Mouse (Mus musculus) MEL-GATA-1-ER (cell line): ENCODE results near the gene Ispd.
A peak's percentile ranks its signal among the peaks of the same experiment; 100 is the strongest.

Source experiments
- DNase-seq: peaks from one replicate; pipeline ENCODE4 v3.0.0-alpha.2; 2012; ENCODE audit warnings: low read depth; ENCODE audit errors: extremely low read depth

The Ispd gene

GRCm38 (mm10) chr12:36708810-36709209, 327.6 kb downstream of the Ispd start:
- DNase-seq = no peak

- peak; percentile 27 for DNase-seq
These were observed 332.8 kb downstream of the Ispd start for GRCm38 (mm10) chr12:36713866-36714662.

GRCm38 (mm10) chr12:36717526-36717925, 336.3 kb downstream of the Ispd start:
- DNase-seq = no peak

GRCm38 (mm10) chr12:36718417-36718816, 337.2 kb downstream of the Ispd start:
- DNase-seq = no peak

- DNase-seq = no peak
These were observed 337.8 kb downstream of the Ispd start for GRCm38 (mm10) chr12:36719074-36719473.

- no peak for DNase-seq
These were observed 339.5 kb downstream of the Ispd start for GRCm38 (mm10) chr12:36720779-36721178.

GRCm38 (mm10) chr12:36721223-36721622, 340.0 kb downstream of the Ispd start:
- no peak for DNase-seq

- no peak for DNase-seq
These were observed 341.5 kb downstream of the Ispd start for GRCm38 (mm10) chr12:36722754-36723153.

- no peak for DNase-seq
These were observed 342.1 kb downstream of the Ispd start for GRCm38 (mm10) chr12:36723302-36723701.

- DNase-seq = no peak
These were observed 343.0 kb downstream of the Ispd start for GRCm38 (mm10) chr12:36724297-36724696.

GRCm38 (mm10) chr12:36725250-36725649, 344.0 kb downstream of the Ispd start:
- DNase-seq = no peak

GRCm38 (mm10) chr12:36726026-36726425, 344.8 kb downstream of the Ispd start:
- no peak for DNase-seq

GRCm38 (mm10) chr12:36733673-36734371, 352.6 kb downstream of the Ispd start:
- no peak for DNase-seq
